Mouse (Mus musculus) bone marrow macrophage, adult 2 months (primary cell): Measurements from ENCODE around the gene Myo1b. TPM values are rescaled to one million over a fixed set of nuclear protein-coding genes. Genes with fewer than 3 reads are reported as not detected.

ENCODE experiments used
- H3K27ac ChIP-seq: 2 replicates; pipeline ENCODE4 v1.5.1; 2012; ENCODE audit warnings: low read depth, low read length; ENCODE audit not compliant: insufficient read depth
- H3K4me1 ChIP-seq: 2 replicates; pipeline ENCODE4 v1.6.1; 2012; ENCODE audit warnings: low read length; ENCODE audit not compliant: control insufficient read depth, insufficient read depth
- H3K4me3 ChIP-seq: 2 replicates; pipeline ENCODE4 v1.5.1; 2012; ENCODE audit warnings: mild to moderate bottlenecking, low read length, moderate library complexity; ENCODE audit not compliant: insufficient read depth
- CTCF ChIP-seq: IDR thresholded peaks from 2 replicates; pipeline ENCODE4 v1.5.1; 2012; ENCODE audit warnings: low read depth, mild to moderate bottlenecking, low read length, moderate library complexity
- POLR2A ChIP-seq: IDR thresholded peaks from 2 replicates; pipeline ENCODE4 v1.6.1; 2012; ENCODE audit warnings: mild to moderate bottlenecking, low read depth, low read length, borderline replicate concordance
- polyA plus RNA-seq: library from polyadenylated mRNA; stranded (reverse); fragments of >200 nt; gene quantifications from 2 replicates; pipeline ENCODE4 v1.2.4, GENCODE M21; 2012; ENCODE audit not compliant: missing spikeins, insufficient read depth, insufficient read length

The Myo1b gene
- polyA plus RNA-seq, 1 experiment = 1.2 TPM

DNA sequence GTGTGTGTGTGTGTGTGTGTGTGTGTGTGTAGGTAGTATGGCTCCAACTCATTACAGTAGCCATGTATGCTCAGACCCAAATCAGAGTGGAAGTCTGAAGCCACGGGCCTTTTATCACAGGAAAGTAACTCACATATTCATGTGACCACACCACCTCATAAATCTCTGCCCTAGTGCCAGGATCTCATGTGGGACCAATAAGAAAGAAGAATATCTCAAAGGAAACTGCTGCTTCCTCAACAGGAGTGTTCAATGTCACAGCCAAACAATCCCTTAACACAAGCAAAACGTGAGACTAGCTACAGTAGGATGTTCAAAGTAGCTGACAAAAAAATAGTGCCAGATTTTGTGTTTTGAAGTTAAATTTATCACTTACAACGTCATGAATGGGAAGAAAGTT is 13.7 kb upstream of the Myo1b start:
- TF ChIP-seq POLR2A (no peak), CTCF (no peak)
- H3K27ac ChIP-seq = no peak overlapping the region
- peaks cover 38% of the 10 kb centered on the region for H3K4me1 ChIP-seq
- H3K4me3 ChIP-seq = no peak overlapping the region

GRCm38 (mm10) chr1:51922820-51923219 is 6.9 kb upstream of the Myo1b start:
- TF ChIP-seq CTCF = no peak
- no peak for TF ChIP-seq POLR2A
- H3K4me3 ChIP-seq = no peak overlapping the region
- no peak overlapping the region for H3K27ac ChIP-seq
- no peaks in the 10 kb centered on the region for H3K4me1 ChIP-seq

- TF ChIP-seq POLR2A (no peak), CTCF (no peak)
- Histone ChIP-seq H3K4me3 (peak overlapping the region; percentile 51; the same call in 1 of the 2 replicates), H3K27ac (no peak overlapping the region), H3K4me1 (no peaks in the 10 kb centered on the region; the same call in 1 of the 2 replicates)
Observed at GRCm38 (mm10) chr1:51916276-51916675, 405 bp upstream of the Myo1b start.

DNA sequence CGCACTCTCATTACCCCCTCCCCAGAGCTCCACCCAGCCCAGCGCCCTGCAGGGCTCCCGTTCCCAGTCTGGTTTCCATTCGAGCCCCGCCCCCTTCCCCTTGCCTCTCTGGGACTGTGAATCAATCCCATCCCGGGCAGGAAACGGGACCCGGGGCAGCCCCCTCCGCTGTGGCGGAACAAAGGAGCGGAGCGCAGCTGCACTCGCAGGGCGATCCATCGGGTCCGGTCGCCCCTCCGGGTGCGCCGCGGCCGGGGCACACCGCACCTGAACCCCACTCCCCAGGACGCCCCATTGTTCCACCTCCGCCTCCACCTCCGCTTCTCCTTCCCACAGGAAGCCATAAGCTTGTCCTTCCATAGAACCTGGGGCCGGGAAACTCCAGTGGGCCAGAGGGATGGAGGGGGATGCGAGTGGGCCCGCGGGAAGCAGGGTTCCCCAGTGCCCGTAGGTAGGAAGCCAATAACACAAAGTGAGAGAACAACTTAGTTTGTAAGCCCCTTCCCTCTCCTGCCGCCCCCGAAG is 758 bp downstream of the Myo1b start:
- TF ChIP-seq POLR2A = no peak
- TF ChIP-seq CTCF = no peak
- peak overlapping the region; percentile 51 for H3K4me3 ChIP-seq
- H3K4me1 ChIP-seq = no peaks in the 10 kb centered on the region; the same call in 1 of the 2 replicates
- no peak overlapping the region for H3K27ac ChIP-seq

GRCm38 (mm10) chr1:51914095-51914494 is 1.8 kb downstream of the Myo1b start:
- Histone ChIP-seq H3K27ac (no peak overlapping the region), H3K4me3 (no peak overlapping the region), H3K4me1 (no peaks in the 10 kb centered on the region; the same call in 1 of the 2 replicates)
- TF ChIP-seq CTCF (no peak), POLR2A (no peak)

DNA sequence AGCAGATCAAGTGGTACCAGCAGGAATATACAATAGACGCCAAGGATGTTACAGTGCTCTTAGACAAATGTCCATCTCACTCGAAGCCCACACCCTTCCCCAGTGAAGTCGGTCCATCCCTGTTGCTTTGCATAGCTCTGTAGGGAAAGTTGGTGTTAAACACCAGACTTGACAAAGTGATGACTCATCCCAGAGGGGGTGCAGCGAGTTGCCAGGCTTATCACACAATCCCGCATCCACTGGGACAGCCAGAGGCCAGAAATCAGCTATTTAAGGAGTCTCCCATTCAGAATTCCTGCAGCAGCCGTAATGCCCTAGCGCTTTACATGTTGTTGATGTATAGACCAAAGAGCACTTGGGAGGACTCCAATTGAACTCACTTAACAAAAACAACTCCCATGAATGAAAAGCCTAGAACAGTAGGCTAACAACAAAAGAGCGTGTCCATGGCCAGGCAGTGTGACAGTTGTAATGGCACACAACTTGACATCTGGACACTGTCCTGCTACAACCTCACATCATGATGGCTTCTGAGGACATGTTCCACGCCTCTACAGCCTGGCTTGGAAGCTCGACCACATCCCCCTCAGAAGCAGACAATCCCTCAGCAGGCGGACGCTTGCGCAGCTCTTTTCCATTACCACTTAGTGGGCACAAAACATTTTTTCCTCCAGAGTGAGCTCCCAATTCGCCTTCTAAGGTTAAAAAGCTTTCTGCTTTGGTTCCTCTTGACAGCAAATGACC is 2.6 kb downstream of the Myo1b start:
- H3K4me1 ChIP-seq = peaks cover 4% of the 10 kb centered on the region
- H3K27ac ChIP-seq = no peak overlapping the region
- no peak overlapping the region for H3K4me3 ChIP-seq
- TF ChIP-seq CTCF (no peak), POLR2A (no peak)

DNA sequence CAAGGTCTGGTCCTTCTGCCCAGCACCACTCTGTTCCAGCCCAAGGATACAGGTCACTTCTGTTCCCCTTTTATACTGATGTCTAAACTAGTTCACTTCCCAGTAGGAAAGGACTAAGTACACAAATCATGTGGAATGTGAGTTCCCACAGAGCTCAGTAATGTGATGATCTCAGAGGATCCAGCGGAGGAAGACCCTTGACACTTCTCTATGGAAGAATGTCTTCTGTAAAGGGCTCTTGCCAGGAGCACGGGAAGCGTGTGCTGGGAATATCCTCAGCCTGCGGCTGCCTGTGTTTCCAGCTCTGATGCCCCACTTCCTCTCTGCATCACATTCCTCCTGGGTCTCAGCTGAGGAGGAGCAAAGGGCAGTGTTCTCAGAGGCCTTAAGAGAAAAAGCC is 4.5 kb downstream of the Myo1b start:
- no peak overlapping the region for H3K27ac ChIP-seq
- peaks cover 15% of the 10 kb centered on the region for H3K4me1 ChIP-seq
- no peak overlapping the region for H3K4me3 ChIP-seq
- TF ChIP-seq POLR2A = no peak
- no peak for TF ChIP-seq CTCF

GRCm38 (mm10) chr1:51909204-51909603 is 6.7 kb downstream of the Myo1b start:
- no peak overlapping the region for H3K27ac ChIP-seq
- no peak overlapping the region for H3K4me3 ChIP-seq
- no peak for TF ChIP-seq CTCF
- no peak for TF ChIP-seq POLR2A
- H3K4me1 ChIP-seq = peaks cover 15% of the 10 kb centered on the region

DNA sequence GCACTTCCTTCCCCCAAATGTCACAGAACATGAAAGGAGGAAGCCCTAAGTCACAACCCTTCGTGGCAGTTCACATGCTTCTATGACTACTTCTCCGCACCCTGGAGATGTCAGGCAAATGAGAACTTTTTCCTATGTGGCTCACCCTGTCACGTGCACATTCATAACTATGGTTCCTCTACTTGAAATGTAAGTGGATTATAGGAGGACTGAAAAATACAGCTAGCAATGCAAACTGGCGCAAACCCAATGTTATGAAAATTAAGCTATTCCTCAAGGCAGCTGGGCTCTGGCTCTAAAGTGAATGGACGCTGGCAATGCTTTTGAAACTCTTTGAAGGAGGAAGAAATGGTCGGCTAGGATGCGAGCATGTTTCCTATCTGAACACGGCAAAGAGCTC is 8.1 kb downstream of the Myo1b start:
- TF ChIP-seq POLR2A (no peak), CTCF (no peak)
- Histone ChIP-seq H3K4me1 (peaks cover 15% of the 10 kb centered on the region), H3K27ac (peak overlapping the region; percentile 76), H3K4me3 (0 out of 2 replicates have a peak overlapping the region, but pooled peaks have one; percentile 15)

GRCm38 (mm10) chr1:51906206-51906906 is 9.5 kb downstream of the Myo1b start:
- H3K27ac ChIP-seq = no peak overlapping the region

More at GRCm38 (mm10) chr1:51906206-51906906, 9.5 kb downstream of the Myo1b start:
- peaks cover 15% of the 10 kb centered on the region for H3K4me1 ChIP-seq
- no peak overlapping the region for H3K4me3 ChIP-seq
- TF ChIP-seq CTCF (no peak), POLR2A (no peak)
